Mouse (Mus musculus): ENCODE data around the gene Cntn4. TPM values are rescaled to one million over a fixed set of nuclear protein-coding genes. Genes with fewer than 3 reads are reported as not detected.
A peak's percentile ranks its signal among the peaks of the same experiment; 100 is the strongest.

Gene Cntn4
- polyA plus RNA-seq, 1 experiment from 2014 or later: 1.5 TPM

DNA sequence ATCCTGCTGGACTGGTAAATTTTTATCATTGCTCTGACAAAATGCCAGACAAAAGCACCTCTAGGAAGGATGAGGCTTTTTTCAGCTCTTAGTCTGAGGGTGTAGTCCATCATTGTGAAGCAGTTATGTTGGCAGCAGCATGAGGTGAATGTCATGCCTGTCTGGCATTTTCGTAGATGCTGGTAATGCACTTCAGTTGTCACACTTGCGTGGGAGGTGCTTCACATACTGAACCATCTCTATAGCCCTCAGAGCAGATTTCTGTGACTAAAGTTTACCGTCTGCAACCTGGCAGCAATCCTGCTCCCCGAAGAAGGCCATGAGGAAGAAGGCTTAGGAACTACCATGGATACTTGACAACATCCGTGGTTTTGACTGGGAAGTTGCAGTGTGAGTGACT, 335.6 kb downstream of the Cntn4 start:
- Histone ChIP-seq H3K4me2 (ENCODE audit: low read depth, low read length) (no peak overlapping the region), H3K4me3 (ENCODE audit: low read length) (no peak overlapping the region), H3K27ac (ENCODE audit: low read length) (no peak overlapping the region), H3K27me3 (ENCODE audit: control insufficient read depth, insufficient read depth, low read depth, low read length) (no peaks in the 10 kb centered on the region), H3K9ac (ENCODE audit: low read length) (no peak overlapping the region), H3K36me3 (ENCODE audit: control insufficient read depth, insufficient read depth, low read length) (no peaks in the 10 kb centered on the region), H3K4me1 (replicated peaks; ENCODE audit: control insufficient read depth, insufficient read depth, low read length) (no peaks in the 10 kb centered on the region), H3K9me3 (ENCODE audit: control insufficient read depth, low read length) (no peaks in the 10 kb centered on the region)
- 72% methylated on average over 5 of the region's 5 CpGs for WGBS
- no peak for ATAC-seq (ENCODE audit: low read depth)

DNA sequence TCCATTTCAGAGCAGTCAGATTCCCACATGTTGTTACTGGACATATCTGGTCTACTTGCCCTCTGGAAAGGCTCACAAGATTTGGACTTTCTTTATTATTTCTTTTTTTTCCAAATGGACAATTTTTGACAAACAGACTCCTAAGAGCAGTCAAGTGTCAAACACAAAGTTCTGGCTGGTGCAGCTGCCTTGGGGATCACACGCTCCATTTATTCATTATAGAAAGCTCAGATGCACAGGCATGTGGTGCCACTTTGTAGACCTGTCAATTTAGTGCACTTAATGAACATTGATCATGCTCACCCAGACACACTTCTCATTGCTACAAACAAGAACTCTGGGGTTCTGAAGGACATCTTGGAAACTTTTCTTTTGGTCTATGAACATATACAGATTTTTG, 337.7 kb downstream of the Cntn4 start:
- no peaks in the 10 kb centered on the region for H3K4me1 ChIP-seq (replicated peaks; ENCODE audit: control insufficient read depth, insufficient read depth, low read length)
- H3K4me2 ChIP-seq (ENCODE audit: low read depth, low read length): no peak overlapping the region
- H3K9me3 ChIP-seq (ENCODE audit: control insufficient read depth, low read length): no peaks in the 10 kb centered on the region
- no peak overlapping the region for H3K9ac ChIP-seq (ENCODE audit: low read length)
- no peaks in the 10 kb centered on the region for H3K27me3 ChIP-seq (ENCODE audit: control insufficient read depth, insufficient read depth, low read depth, low read length)
- H3K4me3 ChIP-seq (ENCODE audit: low read length): no peak overlapping the region
- ATAC-seq (ENCODE audit: low read depth): no peak
- H3K36me3 ChIP-seq (ENCODE audit: control insufficient read depth, insufficient read depth, low read length): no peaks in the 10 kb centered on the region
- no peak overlapping the region for H3K27ac ChIP-seq (ENCODE audit: low read length)
- 77% methylated on average over 1 of the region's 1 CpGs for WGBS

DNA sequence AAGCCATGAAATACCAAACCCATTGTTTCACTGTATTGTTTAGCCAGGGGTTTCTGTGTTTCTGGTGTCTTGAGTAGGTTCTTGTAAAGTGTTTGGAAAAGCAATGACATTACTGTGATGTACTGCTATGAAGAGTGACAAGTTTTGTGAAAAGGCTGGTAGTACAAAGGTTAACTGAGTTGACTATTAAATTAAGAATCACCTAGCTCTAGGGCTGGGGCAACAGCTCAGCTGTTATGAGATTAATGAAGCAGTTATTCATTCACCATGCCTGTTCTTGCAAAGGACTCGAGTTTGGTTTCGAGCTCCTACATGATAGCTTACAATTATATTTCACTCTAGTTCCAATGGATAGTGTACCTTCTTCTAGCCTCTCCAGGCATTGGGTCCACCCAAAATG, 371.4 kb downstream of the Cntn4 start:
- no peak overlapping the region for H3K27ac ChIP-seq (ENCODE audit: low read length)
- ATAC-seq (ENCODE audit: low read depth): no peak
- H3K4me2 ChIP-seq (ENCODE audit: low read depth, low read length): no peak overlapping the region
- no peak overlapping the region for H3K4me3 ChIP-seq (ENCODE audit: low read length)
- no peaks in the 10 kb centered on the region for H3K9me3 ChIP-seq (ENCODE audit: control insufficient read depth, low read length)
- H3K27me3 ChIP-seq (ENCODE audit: control insufficient read depth, insufficient read depth, low read depth, low read length): no peaks in the 10 kb centered on the region
- H3K36me3 ChIP-seq (ENCODE audit: control insufficient read depth, insufficient read depth, low read length): no peaks in the 10 kb centered on the region
- 74% methylated on average over 2 of the region's 2 CpGs for WGBS
- H3K9ac ChIP-seq (ENCODE audit: low read length): no peak overlapping the region
- no peaks in the 10 kb centered on the region for H3K4me1 ChIP-seq (replicated peaks; ENCODE audit: control insufficient read depth, insufficient read depth, low read length)

DNA sequence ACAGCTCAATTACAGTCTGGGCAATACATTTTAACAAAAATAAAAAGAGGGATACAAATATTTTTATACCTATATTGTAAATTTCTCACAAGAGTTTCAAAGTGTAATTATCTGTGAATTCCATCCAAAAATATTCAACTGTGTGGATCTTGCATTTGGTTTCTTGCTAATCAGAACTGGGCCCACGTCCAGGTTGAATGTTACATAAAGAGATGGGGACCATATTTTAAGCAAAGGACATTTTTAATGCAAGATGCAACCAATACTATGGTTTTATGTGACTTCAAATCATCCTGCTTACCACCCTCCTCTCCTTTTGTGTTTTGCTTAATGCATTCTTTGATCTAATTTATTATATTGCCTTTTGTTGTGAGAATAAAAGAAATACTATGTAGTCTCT, 378.7 kb downstream of the Cntn4 start:
- no peaks in the 10 kb centered on the region for H3K27me3 ChIP-seq (ENCODE audit: control insufficient read depth, insufficient read depth, low read depth, low read length)
- H3K4me1 ChIP-seq (replicated peaks; ENCODE audit: control insufficient read depth, insufficient read depth, low read length): no peaks in the 10 kb centered on the region
- H3K9me3 ChIP-seq (ENCODE audit: control insufficient read depth, low read length): no peaks in the 10 kb centered on the region
- H3K4me2 ChIP-seq (ENCODE audit: low read depth, low read length): no peak overlapping the region
- 75% methylated on average over 1 of the region's 1 CpGs for WGBS
- H3K9ac ChIP-seq (ENCODE audit: low read length): no peak overlapping the region
- H3K36me3 ChIP-seq (ENCODE audit: control insufficient read depth, insufficient read depth, low read length): no peaks in the 10 kb centered on the region
- ATAC-seq (ENCODE audit: low read depth): no peak
- H3K27ac ChIP-seq (ENCODE audit: low read length): no peak overlapping the region
- H3K4me3 ChIP-seq (ENCODE audit: low read length): no peak overlapping the region

DNA sequence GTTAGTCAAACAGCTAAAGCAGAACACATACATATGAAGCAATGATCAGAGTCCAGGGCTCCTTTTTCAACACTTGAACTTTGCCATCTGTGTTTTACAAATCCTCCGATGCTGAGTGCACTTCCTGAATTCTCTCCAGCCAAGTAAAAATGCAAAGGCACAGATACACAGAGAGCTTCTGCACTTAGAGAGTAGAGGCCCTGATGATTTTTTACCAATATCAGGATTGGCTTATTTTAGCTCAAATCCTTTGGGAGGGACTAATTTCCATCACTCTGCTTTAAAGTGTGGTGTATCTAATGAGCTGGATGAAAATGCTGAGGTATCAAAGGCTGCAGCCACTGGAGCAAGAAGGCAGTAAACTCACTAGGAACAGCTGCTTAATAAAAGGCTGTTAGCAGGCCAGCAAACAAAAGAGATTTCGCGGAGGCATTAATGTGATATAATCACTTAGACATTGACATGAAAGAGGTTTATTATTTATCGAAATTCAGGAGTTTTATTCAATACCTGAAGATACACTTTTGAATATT, 400.7 kb downstream of the Cntn4 start:
- 63% methylated on average over 4 of the region's 4 CpGs for WGBS
- Histone ChIP-seq H3K4me3 (ENCODE audit: low read length) (no peak overlapping the region), H3K4me2 (ENCODE audit: low read depth, low read length) (no peak overlapping the region), H3K4me1 (replicated peaks; ENCODE audit: control insufficient read depth, insufficient read depth, low read length) (no peaks in the 10 kb centered on the region), H3K36me3 (ENCODE audit: control insufficient read depth, insufficient read depth, low read length) (no peaks in the 10 kb centered on the region), H3K9me3 (ENCODE audit: control insufficient read depth, low read length) (no peaks in the 10 kb centered on the region), H3K9ac (ENCODE audit: low read length) (no peak overlapping the region), H3K27ac (ENCODE audit: low read length) (no peak overlapping the region), H3K27me3 (ENCODE audit: control insufficient read depth, insufficient read depth, low read depth, low read length) (no peaks in the 10 kb centered on the region)
- ATAC-seq (ENCODE audit: low read depth): no peak

DNA sequence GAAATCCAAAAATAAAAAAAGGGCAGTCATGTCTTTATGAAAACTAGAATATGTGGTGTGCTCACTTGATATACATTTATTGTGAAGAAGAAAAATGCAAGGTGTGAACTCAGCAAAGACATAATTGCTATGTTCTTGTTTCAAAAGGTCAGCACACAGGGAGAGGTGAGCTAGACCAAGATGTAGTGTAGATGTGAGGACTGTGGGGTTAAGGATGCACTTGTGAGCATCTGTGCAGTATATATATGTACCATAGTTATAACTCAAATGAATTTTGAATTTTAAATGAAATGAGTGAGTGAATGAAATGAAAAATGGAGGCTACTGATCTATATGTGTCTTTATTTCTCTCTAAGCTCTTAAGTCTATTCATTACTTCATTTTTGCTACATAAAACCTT, 401.2 kb downstream of the Cntn4 start:
- H3K36me3 ChIP-seq (ENCODE audit: control insufficient read depth, insufficient read depth, low read length): no peaks in the 10 kb centered on the region
- no peaks in the 10 kb centered on the region for H3K27me3 ChIP-seq (ENCODE audit: control insufficient read depth, insufficient read depth, low read depth, low read length)
- no peaks in the 10 kb centered on the region for H3K4me1 ChIP-seq (replicated peaks; ENCODE audit: control insufficient read depth, insufficient read depth, low read length)
- H3K9ac ChIP-seq (ENCODE audit: low read length): no peak overlapping the region
- no peaks in the 10 kb centered on the region for H3K9me3 ChIP-seq (ENCODE audit: control insufficient read depth, low read length)
- no peak overlapping the region for H3K4me3 ChIP-seq (ENCODE audit: low read length)
- H3K27ac ChIP-seq (ENCODE audit: low read length): no peak overlapping the region
- ATAC-seq (ENCODE audit: low read depth): no peak
- H3K4me2 ChIP-seq (ENCODE audit: low read depth, low read length): no peak overlapping the region

DNA sequence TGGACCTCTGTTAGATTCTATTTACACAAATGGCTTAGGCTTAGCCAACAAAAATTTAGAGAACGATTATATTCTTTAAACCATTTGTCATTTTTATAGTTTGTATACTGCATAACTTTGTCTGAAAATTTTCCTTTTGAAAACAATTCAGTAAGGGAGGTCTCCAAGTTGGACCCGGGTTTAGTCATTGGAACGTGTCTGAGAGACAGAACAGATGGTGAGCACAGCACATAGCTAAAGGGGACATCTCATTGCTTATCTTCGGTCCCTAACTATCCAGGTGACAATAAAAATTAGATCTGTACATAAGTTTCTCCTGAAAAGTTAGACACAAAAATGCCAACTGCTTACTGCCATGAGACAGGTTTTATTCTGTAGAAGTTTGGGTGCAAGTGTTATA, 420.4 kb downstream of the Cntn4 start:
- H3K9me3 ChIP-seq (ENCODE audit: control insufficient read depth, low read length): no peaks in the 10 kb centered on the region
- no peak overlapping the region for H3K4me3 ChIP-seq (ENCODE audit: low read length)
- no peak overlapping the region for H3K27ac ChIP-seq (ENCODE audit: low read length)
- WGBS: 44% methylated on average over 4 of the region's 4 CpGs
- no peak overlapping the region for H3K4me2 ChIP-seq (ENCODE audit: low read depth, low read length)
- 0 out of 2 replicates have a peak, but pooled peaks have one; percentile 43 for ATAC-seq (ENCODE audit: low read depth)
- H3K36me3 ChIP-seq (ENCODE audit: control insufficient read depth, insufficient read depth, low read length): no peaks in the 10 kb centered on the region
- H3K9ac ChIP-seq (ENCODE audit: low read length): no peak overlapping the region
- H3K4me1 ChIP-seq (replicated peaks; ENCODE audit: control insufficient read depth, insufficient read depth, low read length): no peaks in the 10 kb centered on the region
- H3K27me3 ChIP-seq (ENCODE audit: control insufficient read depth, insufficient read depth, low read depth, low read length): no peaks in the 10 kb centered on the region

DNA sequence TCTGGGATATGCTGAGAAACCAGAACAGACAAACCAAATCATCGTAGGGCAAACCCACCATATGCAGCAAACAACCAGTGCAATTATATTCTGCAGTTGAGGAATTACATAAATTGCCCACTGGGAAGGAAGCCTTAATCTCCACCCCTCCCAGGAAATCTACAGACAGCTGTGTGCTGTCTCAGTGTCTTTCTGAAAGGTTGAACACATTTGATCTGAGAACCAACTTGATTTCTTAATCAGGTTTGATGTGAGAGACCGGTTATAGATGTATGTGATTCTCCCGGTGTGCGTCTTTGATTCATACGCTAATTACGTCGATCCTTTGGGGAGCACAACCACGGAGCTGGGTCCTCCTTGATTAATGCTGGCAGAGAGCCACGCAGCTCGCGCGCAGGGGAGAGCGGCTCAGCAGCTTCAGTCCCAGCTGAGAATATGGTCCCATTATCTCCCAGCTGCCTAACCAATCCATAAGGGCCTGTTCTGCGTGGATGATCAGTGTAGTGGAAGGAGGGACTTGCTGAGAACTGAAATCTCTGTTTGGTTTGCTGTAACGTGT, 441.1 kb downstream of the Cntn4 start:
- Histone ChIP-seq H3K4me3 (ENCODE audit: low read length) (peak overlapping the region; percentile 47), H3K9me3 (ENCODE audit: control insufficient read depth, low read length) (no peaks in the 10 kb centered on the region), H3K4me2 (ENCODE audit: low read depth, low read length) (peak overlapping the region; percentile 55), H3K9ac (ENCODE audit: low read length) (peak overlapping the region; percentile 47; the same call in 1 of the 2 replicates), H3K4me1 (replicated peaks; ENCODE audit: control insufficient read depth, insufficient read depth, low read length) (no peaks in the 10 kb centered on the region), H3K27ac (ENCODE audit: low read length) (no peak overlapping the region), H3K27me3 (ENCODE audit: control insufficient read depth, insufficient read depth, low read depth, low read length) (no peaks in the 10 kb centered on the region), H3K36me3 (ENCODE audit: control insufficient read depth, insufficient read depth, low read length) (no peaks in the 10 kb centered on the region)
- 20% methylated on average over 15 of the region's 15 CpGs for WGBS
- no peak for ATAC-seq (ENCODE audit: low read depth)

DNA sequence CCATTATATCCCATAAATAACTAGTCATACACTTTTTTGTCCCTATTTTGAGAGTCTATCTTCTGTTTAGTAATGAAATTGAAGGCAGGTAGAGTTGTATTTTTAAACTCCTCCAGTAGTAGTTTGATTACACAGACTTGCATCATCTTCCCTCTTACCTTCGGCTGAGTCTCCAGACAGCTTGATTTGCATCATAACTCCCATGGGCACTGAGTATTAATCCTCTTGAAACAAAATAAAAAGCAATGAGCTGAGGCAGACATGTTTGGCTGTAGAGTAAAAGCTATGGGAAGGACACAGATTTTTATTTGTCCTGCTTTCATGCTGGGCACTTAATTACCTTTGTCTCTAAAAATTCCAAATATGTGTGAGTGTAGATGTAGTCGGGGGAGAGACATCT, 476.1 kb downstream of the Cntn4 start:
- WGBS: 36% methylated on average over 2 of the region's 2 CpGs
- Histone ChIP-seq H3K27ac (ENCODE audit: low read length) (no peak overlapping the region), H3K4me3 (ENCODE audit: low read length) (no peak overlapping the region), H3K9ac (ENCODE audit: low read length) (no peak overlapping the region), H3K9me3 (ENCODE audit: control insufficient read depth, low read length) (no peaks in the 10 kb centered on the region), H3K4me2 (ENCODE audit: low read depth, low read length) (no peak overlapping the region), H3K36me3 (ENCODE audit: control insufficient read depth, insufficient read depth, low read length) (no peaks in the 10 kb centered on the region), H3K4me1 (replicated peaks; ENCODE audit: control insufficient read depth, insufficient read depth, low read length) (no peaks in the 10 kb centered on the region), H3K27me3 (ENCODE audit: control insufficient read depth, insufficient read depth, low read depth, low read length) (no peaks in the 10 kb centered on the region)
- no peak for ATAC-seq (ENCODE audit: low read depth)

DNA sequence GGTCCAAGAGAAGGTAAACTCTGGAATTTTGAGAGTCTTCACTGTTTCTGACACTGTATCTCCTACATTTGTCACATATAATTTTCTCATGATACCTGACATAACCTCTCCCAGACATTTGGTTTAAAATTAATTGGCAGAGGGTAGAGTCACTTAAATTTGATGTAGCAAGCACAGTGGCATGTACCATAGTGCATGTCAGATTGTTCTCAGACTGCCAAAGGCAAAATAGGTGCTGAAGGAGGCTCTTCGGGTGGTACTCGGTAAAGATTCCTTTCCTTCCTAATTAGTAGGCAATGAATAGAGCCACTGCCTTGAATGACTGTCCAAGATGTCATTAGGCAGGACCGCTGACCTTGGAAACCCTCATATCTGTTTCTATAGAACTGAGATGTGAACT, 477.9 kb downstream of the Cntn4 start:
- no peak overlapping the region for H3K4me2 ChIP-seq (ENCODE audit: low read depth, low read length)
- 96% methylated on average over 3 of the region's 3 CpGs for whole genome bisulfite sequencing
- no peak overlapping the region for H3K27ac ChIP-seq (ENCODE audit: low read length)
- H3K4me3 ChIP-seq (ENCODE audit: low read length): no peak overlapping the region
- no peaks in the 10 kb centered on the region for H3K27me3 ChIP-seq (ENCODE audit: control insufficient read depth, insufficient read depth, low read depth, low read length)
- no peaks in the 10 kb centered on the region for H3K36me3 ChIP-seq (ENCODE audit: control insufficient read depth, insufficient read depth, low read length)
- no peaks in the 10 kb centered on the region for H3K9me3 ChIP-seq (ENCODE audit: control insufficient read depth, low read length)
- no peaks in the 10 kb centered on the region for H3K4me1 ChIP-seq (replicated peaks; ENCODE audit: control insufficient read depth, insufficient read depth, low read length)
- ATAC-seq (ENCODE audit: low read depth): no peak
- no peak overlapping the region for H3K9ac ChIP-seq (ENCODE audit: low read length)
